Mouse (Mus musculus): ENCODE measurements around the gene Ptprs.

DNA sequence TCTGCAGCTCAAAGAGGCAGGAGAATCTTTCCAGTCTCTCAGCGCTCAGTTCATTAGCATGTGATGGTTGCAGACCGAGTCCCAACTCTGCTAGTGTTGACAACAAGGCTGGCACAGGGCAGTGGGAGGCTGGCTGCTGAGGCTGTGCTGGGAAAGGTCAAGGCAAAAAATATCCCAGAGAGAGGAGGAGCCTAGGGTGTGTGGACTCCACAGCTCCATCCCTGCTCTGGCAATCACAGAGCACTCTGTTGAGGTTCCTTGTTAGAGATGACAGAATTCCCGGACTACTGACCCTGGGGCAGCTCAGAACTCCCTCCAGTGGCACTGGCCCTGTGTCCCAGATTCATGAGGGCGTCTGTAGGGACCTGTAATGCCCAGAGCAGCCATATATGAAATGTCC is 23.0 kb downstream of the Ptprs start:
- TF ChIP-seq CTCF (IDR thresholded peaks at IDR 0.05) (peak; percentile 17; the same call in 1 of the 2 replicates), EP300 (IDR thresholded peaks at IDR 0.05; ENCODE audit: insufficient read depth, low read depth, low read length) (no peak)

Measured in heart, adult 2 months (tissue).